Mouse (Mus musculus): ENCODE data around the gene Flad1.

Gene Flad1

DNA sequence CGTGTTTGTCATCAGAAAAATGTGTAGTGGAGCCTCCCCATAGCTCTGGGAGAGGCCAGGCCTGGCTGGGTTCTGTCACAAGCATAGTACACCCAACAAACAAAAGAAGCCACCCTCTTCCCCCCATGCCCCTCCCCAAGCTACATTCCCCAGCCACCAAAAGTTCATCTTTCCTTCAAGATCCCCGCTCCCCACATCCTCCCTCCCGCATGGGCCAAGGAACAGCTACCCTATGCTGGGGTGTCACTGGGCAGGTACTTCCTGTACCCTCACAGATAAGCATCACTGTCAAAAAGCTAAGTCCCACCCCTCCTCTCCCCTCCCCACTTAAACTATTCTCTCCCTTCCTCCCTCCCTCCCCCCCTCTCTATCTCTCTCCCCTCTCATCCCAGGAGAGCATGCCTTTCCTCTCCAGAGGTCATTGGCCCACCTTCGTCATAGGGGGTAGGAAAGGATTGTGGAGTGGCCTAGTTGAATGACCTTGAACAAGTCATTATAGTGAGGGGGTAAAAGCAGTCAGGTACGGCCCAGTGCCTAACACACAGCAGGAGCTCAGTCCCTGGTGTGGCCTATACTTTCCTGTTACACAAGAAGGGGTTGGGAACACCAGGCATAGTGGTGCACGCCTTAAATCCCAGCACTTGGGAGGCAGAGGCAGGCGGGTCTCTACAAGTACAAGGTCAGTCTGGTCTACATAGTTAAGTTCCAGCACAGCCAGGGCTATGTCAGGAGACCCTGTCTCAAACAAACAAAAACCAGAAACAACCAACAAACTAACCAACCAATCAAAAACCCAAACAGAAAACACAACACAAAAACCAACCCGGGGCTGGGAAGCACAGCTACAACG is 29.4 kb downstream of the Flad1 start:
- no peak for DNase-seq (ENCODE audit: low read depth)

DNA sequence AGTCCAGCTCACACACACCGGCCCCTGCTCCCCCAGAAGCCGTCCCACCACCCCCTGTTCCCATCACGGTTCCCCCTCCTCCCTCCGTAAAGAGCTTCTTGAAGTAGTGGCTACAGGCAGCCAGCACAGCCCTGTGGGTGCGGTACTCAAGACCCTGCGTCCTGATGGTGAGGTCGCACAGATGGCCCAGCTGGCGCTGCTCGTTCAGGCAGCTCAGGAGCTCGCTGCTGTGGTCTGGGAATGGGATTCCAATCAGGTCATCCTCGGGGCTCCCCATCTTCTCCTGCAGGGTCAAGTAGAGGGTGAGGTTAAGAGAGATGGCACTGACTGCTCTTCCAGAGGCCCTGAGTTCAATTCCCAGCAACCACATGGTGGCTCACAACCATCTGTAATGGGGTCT is 30.4 kb downstream of the Flad1 start:
- no peak for DNase-seq (ENCODE audit: low read depth)

DNA sequence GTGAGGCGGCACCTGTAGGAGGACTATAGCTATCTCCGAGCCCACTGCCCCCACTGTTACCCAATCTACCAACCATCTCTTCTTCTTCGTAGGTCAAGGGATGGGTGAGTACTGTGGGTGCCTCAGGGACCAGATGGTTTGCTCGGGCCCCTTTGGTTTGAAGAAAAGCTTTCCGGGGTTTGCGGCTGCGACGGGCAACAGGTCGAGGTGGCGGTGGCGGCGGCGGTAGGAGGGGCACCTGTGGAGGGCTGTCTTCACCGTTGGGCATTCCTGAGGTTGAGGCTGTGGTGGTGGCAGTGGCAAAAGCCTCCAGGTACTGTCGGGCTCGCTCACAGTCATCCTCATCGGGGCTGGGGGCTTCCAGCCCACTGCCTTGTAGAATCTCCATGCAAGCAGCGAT is 31.0 kb downstream of the Flad1 start:
- no peak for DNase-seq (ENCODE audit: low read depth)

DNA sequence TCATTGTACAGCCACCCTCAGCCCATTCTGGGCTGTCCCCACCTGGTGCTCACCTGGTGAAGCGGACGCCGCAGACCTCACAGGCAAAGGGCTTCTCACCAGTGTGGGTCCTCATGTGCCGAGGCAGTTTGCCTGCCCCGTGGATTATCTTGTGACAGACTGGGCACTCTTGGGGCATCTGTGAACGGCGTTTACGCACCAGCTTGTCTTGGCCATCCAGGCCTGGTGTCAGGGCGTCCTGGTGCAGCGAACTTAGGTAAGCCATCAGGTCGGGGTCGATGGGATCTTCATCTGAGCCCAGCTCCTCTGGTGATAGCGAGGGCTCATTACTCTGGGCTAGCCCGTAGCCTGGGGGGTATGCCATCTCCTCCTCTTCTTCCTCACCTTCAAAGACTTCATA is 31.4 kb downstream of the Flad1 start:
- DNase-seq (ENCODE audit: low read depth): no peak

DNA sequence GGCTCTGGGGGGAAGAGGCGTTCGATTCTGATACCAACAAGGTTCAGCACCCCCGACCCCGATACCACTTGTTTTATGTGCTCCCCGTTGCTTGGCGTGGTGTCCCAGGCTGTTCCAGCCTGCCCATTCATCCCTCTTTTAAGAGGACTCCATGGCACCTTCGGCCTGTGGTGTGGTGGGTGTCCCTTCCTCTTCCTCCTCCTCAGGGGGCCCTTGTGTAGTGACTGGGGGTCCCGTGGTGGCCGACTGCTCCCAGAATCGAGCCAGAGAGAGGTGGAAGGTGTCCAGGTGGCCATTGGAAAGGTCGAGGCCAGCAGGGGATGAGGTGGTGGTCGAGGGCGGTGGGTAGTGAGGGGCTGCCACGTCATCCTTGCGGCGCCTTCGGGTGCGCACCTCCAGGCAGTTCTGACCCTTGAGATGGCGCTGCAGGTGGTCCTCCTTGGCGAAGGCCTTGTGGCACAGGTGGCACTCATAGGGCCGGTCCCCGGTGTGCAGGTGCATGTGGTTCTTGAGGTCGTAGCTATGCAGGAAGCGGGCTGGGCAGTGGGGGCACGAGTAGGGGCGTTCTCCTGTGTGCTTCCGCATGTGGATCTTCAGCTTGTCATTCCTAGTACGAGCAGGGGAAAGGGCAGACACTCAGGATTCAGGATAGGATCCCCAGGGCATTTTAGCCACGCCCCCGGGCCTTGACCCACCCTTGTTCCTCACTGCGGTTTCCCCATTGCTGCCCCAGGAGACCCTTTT is 32.1 kb downstream of the Flad1 start:
- DNase-seq (ENCODE audit: low read depth): no peak

- peak; percentile 89 for DNase-seq (ENCODE audit: low read depth)
Observed at GRCm38 (mm10) chr3:89378394-89379067, 33.1 kb downstream of the Flad1 start.

- no peak for DNase-seq (ENCODE audit: low read depth)
Observed at GRCm38 (mm10) chr3:89377831-89378230, 33.8 kb downstream of the Flad1 start.

DNA sequence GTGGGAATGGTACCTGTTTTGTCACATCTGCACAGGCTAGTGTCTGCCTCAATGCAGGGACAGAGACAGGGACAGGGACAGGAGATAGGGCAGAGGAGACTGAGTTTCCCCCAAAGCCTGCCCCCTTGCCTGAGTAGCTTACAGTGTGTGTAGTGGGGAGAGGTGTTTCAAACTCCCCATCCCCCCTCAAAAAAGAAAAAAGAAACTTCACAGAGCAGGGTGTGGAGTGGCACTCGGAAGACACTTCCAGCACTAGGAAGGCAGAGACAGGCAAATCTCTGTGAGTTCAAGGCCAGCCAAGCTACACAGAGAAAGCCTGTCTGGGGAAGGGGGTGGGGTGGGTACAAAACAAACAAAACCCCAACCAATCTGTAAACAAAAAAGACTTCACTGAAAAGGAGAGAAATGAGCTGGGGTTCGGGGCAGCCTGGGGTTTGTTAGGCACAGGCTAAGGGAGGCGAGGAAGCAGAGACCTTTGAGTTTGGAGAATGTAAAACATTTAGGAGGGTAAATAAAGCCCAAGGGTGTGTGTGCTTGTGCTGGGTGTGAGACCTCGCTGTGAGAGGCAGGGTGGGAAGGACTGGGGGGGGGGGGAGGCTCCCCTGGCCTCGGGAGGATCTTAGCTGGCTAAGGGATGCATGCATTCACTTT is 38.0 kb downstream of the Flad1 start:
- DNase-seq (ENCODE audit: low read depth): no peak

GRCm38 (mm10) chr3:89367338-89367737 is 44.3 kb downstream of the Flad1 start:
- DNase-seq (ENCODE audit: low read depth): no peak

- DNase-seq (ENCODE audit: low read depth): no peak
Observed at GRCm38 (mm10) chr3:89365486-89366414, 45.9 kb downstream of the Flad1 start.

DNA sequence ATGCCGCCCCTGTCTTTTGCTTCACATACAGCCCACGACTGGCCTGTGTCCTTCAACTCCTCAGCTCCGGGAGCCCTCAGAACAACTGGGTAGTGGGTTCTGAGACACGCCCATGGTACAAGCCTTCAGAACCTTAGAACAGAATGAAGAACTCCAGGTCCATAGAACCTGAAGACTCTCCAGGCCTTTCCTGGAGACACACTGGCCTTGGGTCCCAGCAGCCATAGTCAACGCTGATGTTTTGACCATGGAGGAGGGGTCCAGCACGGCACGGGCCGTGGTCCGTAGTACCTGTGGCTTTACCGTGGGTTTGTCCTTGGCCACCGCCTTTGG is 46.6 kb downstream of the Flad1 start, which contains the start of gene Dcst1:
Dcst1 (minus strand) TSS at position 101 of the 333 bp plus-strand sequence.
- DNase-seq (ENCODE audit: low read depth): no peak

DNA sequence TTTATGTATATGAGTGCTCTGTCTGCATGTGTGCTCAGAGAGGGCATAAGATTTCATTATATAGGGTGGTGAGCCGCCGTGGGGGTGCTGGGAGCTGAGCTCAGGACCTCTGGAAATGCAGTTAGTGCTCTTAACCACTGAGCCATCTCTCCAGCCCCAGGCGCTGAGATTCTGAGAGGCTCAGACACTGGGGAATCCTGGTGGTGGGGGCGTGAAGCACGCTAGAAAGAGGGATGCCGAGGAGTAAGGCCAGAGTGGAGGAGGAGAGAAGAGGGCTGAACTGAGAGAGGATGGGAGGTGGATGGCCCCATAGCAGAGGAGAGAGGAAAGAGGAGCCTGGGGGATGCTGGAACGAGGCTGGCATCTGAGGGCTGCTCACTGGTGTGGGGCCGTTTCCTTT is 47.0 kb downstream of the Flad1 start:
- DNase-seq (ENCODE audit: low read depth): no peak

DNA sequence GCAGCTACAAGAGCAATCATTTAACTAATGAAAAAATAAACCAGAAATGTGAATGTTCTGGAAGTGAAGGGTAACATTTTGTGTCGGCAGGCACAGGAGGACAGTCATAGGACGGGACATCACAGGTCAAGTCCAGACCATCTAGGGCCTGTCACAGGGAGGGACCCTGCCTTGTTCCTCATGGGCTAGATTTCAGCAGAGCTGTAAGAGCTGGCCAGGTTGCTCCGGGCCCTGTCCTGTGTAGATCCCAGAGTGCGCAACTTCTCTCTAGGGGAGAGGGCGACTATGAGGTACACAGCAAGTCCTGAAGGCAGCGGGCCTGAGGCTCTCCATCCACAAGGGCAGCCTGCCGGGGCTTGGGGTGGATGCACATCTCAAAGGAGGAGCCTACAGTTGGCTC is 50.0 kb downstream of the Flad1 start, which contains the start of gene Dcst2:
Dcst2 (plus strand) TSS at position 301 of the 400 bp plus-strand sequence.
- no peak for DNase-seq (ENCODE audit: low read depth)

GRCm38 (mm10) chr3:89360237-89360636 is 51.4 kb downstream of the Flad1 start:
- DNase-seq (ENCODE audit: low read depth): no peak

- DNase-seq (ENCODE audit: low read depth): peak; percentile 59
Observed at GRCm38 (mm10) chr3:89359630-89360029, 52.0 kb downstream of the Flad1 start.

GRCm38 (mm10) chr3:89356029-89356428 is 55.6 kb downstream of the Flad1 start:
- no peak for DNase-seq (ENCODE audit: low read depth)

- no peak for DNase-seq (ENCODE audit: low read depth)
Observed at GRCm38 (mm10) chr3:89355512-89355902, 56.2 kb downstream of the Flad1 start.

DNA sequence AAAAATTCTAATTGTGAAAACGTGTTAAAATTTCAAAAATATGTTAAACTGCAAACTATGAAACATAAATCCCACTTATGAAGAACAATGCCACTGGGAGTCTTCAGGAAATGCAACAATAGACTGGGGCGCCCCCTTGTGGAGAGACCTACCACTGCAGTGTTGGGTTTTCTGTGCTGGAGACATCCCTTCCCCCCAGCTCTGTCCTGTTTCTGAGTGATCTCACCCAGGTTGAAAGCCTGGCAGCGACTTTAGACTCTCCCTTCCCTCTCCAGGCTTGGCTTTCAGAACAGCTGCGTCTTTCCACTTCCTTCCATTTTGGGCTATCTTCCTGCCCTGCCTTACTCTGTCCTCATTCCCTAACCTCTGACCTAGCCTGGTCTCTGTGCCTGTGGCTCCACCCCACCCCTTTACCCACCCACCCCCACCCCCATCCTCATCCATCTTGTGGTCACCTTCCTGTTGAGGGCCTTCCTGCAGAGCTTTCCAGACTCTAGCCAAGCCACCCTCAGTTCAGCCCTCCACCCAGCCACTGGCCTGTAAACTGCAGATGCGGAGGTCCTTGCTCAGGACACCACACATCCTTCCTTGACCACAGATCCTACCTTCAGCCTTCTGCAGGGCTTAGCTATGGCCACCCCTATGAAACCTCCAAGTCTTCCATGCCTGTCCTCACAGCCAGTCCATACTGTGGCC is 56.7 kb downstream of the Flad1 start:
- DNase-seq (ENCODE audit: low read depth): peak; percentile 93

DNA sequence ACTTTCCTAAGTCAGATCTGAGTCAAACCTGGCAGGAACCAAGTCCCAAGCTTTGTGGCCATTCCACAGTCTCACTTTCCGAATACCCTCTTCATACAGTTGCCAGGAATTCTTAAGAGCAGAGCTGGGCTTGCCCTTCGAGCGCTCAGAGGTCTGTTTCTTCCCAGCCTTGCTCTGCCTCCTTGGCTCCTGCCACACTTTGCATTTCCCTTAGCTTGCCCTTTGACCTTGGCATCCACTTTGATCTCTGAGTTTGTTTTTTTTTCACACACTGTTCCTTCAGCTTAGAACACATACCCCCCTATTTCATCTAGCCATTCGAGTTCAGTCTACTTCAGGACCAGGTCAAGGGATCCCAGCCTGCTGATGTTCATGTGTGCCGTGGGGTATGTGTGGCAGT is 60.4 kb downstream of the Flad1 start:
- DNase-seq (ENCODE audit: low read depth): no peak

Measured in NIH3T3 (cell line).